Mouse (Mus musculus) lung, embryonic 14.5 days (tissue): ENCODE measurements around the gene Cacybp. TPM values are rescaled to one million over a fixed set of nuclear protein-coding genes. Genes with fewer than 3 reads are reported as not detected.

ENCODE experiments used
- ATAC-seq: fragments of 200-750 bp; cut with Nextera tagmentation; 2 replicates; pipeline ENCODE4 v1.8.0; 2017; ENCODE audit warnings: mild to moderate bottlenecking, moderate TSS enrichment, moderate library complexity; ENCODE audit not compliant: insufficient read depth
- DNase-seq: peaks from one replicate; pipeline ENCODE4 v3.0.0-alpha.2; 2015
- H3K27ac ChIP-seq: fragments of 300-500 bp; sonication (generic); 2 replicates; pipeline ENCODE4 v1.5.1; 2014; ENCODE audit warnings: low read depth, mild to moderate bottlenecking, moderate library complexity
- H3K27me3 ChIP-seq: fragments of 300-500 bp; sonication (generic); 2 replicates; pipeline ENCODE4 v1.6.1; 2014; ENCODE audit warnings: low read length, control low read depth; ENCODE audit not compliant: insufficient read depth
- H3K36me3 ChIP-seq: fragments of 300-500 bp; sonication (generic); 2 replicates; pipeline ENCODE4 v1.6.1; 2014; ENCODE audit warnings: control low read depth; ENCODE audit not compliant: insufficient read depth
- H3K4me1 ChIP-seq: fragments of 300-500 bp; sonication (generic); 2 replicates; pipeline ENCODE4 v1.6.1; 2014; ENCODE audit warnings: antibody characterized with exemption, control low read depth; ENCODE audit not compliant: insufficient read depth
- H3K4me2 ChIP-seq: fragments of 300-500 bp; sonication (generic); 2 replicates; pipeline ENCODE4 v1.6.1; 2014; ENCODE audit warnings: mild to moderate bottlenecking
- H3K4me3 ChIP-seq: fragments of 300-500 bp; sonication (generic); 2 replicates; pipeline ENCODE4 v1.5.1; 2014; ENCODE audit warnings: low read depth, low read length
- H3K9ac ChIP-seq: fragments of 300-500 bp; sonication (generic); 2 replicates; pipeline ENCODE4 v1.6.1; 2014
- H3K9me3 ChIP-seq: fragments of 300-500 bp; sonication (generic); 2 replicates; pipeline ENCODE4 v1.6.1; 2016; ENCODE audit warnings: low read depth, low read length, control low read depth
- CTCF ChIP-seq: IDR thresholded peaks from 2 replicates; pipeline ENCODE4 v1.5.1; 2016; ENCODE audit warnings: antibody characterized with exemption, low read depth
- WGBS: fragments of 180-500 bp; shearing (Covaris S2); extraction: QIAGEN DNeasy Blood & Tissue Kit; methylation state at CpG from one replicate; pipeline ENCODE4 v1.1.7; 2014; 5-methylcytosine and 5-hydroxymethylcytosine counted together
- polyA plus RNA-seq: library from polyadenylated mRNA; unstranded; fragments of >200 nt; fragmentation: Nextera tagmentation; extraction: Ambion mirVana; gene quantifications from 2 replicates; pipeline ENCODE4 v1.2.1, GENCODE M21; 2014

Cacybp gene
- polyA plus RNA-seq, 1 experiment from 2014 or later = 257 TPM

DNA sequence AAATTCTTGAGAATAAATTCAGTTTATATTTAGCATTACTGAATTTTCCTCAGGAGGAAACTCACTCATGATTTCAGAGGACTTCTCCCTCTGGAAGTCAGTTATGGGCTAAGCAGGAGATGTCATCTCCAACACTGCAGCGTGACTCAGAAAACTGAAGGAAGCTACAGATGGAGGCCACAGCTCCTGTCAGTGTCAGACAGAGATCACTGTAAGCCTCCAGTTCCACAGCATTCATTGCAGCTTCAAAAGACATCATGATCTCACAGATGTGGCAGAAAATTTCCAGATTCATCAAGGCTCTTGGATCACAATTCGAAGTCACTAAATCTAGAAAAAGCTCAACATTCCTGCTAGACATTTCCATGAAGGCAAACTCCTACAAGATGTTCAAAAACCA, 25.3 kb upstream of the Cacybp start:
- H3K4me1 ChIP-seq = no peaks in the 10 kb centered on the region
- 82% methylated on average over 2 of the region's 2 CpGs for WGBS
- H3K9me3 ChIP-seq = no peaks in the 10 kb centered on the region
- no peak for TF ChIP-seq CTCF
- H3K27me3 ChIP-seq = no peaks in the 10 kb centered on the region
- H3K27ac ChIP-seq = no peak overlapping the region
- no peak for DNase-seq
- H3K9ac ChIP-seq = no peak overlapping the region
- H3K36me3 ChIP-seq = no peaks in the 10 kb centered on the region
- no peak overlapping the region for H3K4me2 ChIP-seq
- ATAC-seq = no peak
- H3K4me3 ChIP-seq = no peak overlapping the region

DNA sequence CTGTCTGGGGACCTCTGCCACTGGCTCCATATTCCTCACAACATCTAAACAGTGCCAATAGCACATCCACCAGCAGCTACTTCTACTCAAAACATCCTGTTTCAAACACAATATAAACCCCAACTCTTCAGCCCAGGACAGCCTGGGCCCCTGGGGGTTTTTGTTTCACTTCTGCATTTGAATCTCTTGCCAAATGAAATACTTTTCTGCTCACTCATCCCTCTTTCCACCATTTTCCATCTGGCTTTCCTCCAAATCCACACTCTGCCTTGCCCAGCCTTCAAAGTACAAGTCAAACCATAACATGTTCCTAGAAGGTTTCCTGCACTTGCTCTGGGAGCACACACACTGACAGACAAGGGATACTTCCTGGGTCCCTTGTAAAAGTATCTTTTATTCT, 21.2 kb upstream of the Cacybp start:
- DNase-seq (peak; percentile 81), ATAC-seq (peak; percentile 91)

GRCm38 (mm10) chr1:160232113-160232512, 19.4 kb upstream of the Cacybp start:
- no peak for DNase-seq
- Histone ChIP-seq H3K36me3 (no peaks in the 10 kb centered on the region), H3K4me2 (no peak overlapping the region), H3K9ac (no peak overlapping the region), H3K4me3 (no peak overlapping the region), H3K27me3 (no peaks in the 10 kb centered on the region), H3K9me3 (no peaks in the 10 kb centered on the region), H3K4me1 (no peaks in the 10 kb centered on the region), H3K27ac (no peak overlapping the region)
- WGBS = 94% methylated on average over 3 of the region's 3 CpGs
- TF ChIP-seq CTCF = no peak
- no peak for ATAC-seq

More for the DNA sequence above, 21.2 kb upstream of the Cacybp start:
- Histone ChIP-seq H3K27ac (peak overlapping the region; percentile 34; the same call in 1 of the 2 replicates), H3K4me3 (no peak overlapping the region), H3K4me2 (no peak overlapping the region), H3K27me3 (no peaks in the 10 kb centered on the region), H3K9ac (no peak overlapping the region), H3K4me1 (no peaks in the 10 kb centered on the region), H3K9me3 (no peaks in the 10 kb centered on the region), H3K36me3 (no peaks in the 10 kb centered on the region)
- TF ChIP-seq CTCF = no peak

DNA sequence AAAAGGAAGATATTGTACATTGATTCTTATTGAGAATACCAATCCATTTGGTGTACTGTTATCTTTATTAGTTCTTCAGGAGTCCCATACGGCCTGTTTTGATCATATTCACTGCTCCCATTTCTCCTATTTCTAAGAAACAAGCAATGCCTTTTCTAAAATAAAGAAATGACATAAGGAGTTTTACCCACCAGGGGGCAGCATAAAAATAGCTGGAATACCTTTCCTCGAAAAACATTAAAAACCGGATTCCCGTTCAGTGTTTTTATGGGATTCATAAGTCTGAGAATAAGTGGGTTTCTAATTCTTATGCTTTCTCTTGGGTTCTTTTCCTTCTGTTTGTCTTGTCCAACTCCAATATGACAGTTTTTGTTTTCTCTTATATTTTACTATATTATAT, 18.3 kb upstream of the Cacybp start:
- Histone ChIP-seq H3K4me1 (no peaks in the 10 kb centered on the region), H3K9ac (no peak overlapping the region), H3K27ac (no peak overlapping the region), H3K27me3 (no peaks in the 10 kb centered on the region), H3K4me3 (no peak overlapping the region), H3K36me3 (no peaks in the 10 kb centered on the region), H3K4me2 (no peak overlapping the region), H3K9me3 (no peaks in the 10 kb centered on the region)
- peak; percentile 91 for DNase-seq
- no peak for ATAC-seq
- TF ChIP-seq CTCF = peak; percentile 64
- 26% methylated on average over 4 of the region's 4 CpGs for WGBS

GRCm38 (mm10) chr1:160227850-160228249, 15.2 kb upstream of the Cacybp start:
- no peak for TF ChIP-seq CTCF
- Histone ChIP-seq H3K9me3 (no peaks in the 10 kb centered on the region), H3K4me3 (no peak overlapping the region), H3K27ac (no peak overlapping the region), H3K9ac (no peak overlapping the region), H3K36me3 (no peaks in the 10 kb centered on the region), H3K4me1 (no peaks in the 10 kb centered on the region), H3K4me2 (no peak overlapping the region), H3K27me3 (no peaks in the 10 kb centered on the region)
- DNase-seq = no peak
- no peak for ATAC-seq

GRCm38 (mm10) chr1:160227196-160227595, 14.5 kb upstream of the Cacybp start:
- DNase-seq (no peak), ATAC-seq (no peak)
- 85% methylated on average over 4 of the region's 4 CpGs for WGBS
- Histone ChIP-seq H3K27ac (no peak overlapping the region), H3K9ac (no peak overlapping the region), H3K9me3 (no peaks in the 10 kb centered on the region), H3K27me3 (no peaks in the 10 kb centered on the region), H3K4me1 (no peaks in the 10 kb centered on the region), H3K36me3 (no peaks in the 10 kb centered on the region), H3K4me3 (no peak overlapping the region), H3K4me2 (no peak overlapping the region)
- TF ChIP-seq CTCF = no peak

DNA sequence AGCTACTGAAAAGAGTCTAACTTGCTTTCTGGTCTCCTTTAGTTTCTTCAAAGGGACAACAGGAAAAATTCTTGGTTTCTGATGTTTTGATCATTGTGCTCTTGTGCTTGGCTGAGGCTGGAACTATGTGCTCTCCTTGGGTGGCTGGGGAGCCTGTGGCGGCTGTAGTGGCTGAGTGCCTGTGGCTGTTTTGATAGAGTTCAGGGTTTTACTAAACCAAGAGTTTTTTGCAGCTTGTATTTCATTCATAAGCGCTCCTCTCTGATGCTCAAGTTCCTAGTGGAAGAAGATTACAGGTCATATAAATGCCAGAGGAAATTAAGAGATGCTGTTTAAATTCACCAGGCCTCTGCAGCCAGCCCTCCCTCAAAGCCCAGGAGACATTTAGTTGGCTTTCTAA, 11.4 kb upstream of the Cacybp start:
- Histone ChIP-seq H3K4me3 (no peak overlapping the region), H3K9me3 (no peaks in the 10 kb centered on the region), H3K27ac (no peak overlapping the region), H3K4me1 (no peaks in the 10 kb centered on the region), H3K36me3 (no peaks in the 10 kb centered on the region), H3K4me2 (no peak overlapping the region), H3K27me3 (no peaks in the 10 kb centered on the region), H3K9ac (no peak overlapping the region)
- DNase-seq = no peak
- no peak for TF ChIP-seq CTCF
- no peak for ATAC-seq
- 73% methylated on average over 2 of the region's 2 CpGs for WGBS

DNA sequence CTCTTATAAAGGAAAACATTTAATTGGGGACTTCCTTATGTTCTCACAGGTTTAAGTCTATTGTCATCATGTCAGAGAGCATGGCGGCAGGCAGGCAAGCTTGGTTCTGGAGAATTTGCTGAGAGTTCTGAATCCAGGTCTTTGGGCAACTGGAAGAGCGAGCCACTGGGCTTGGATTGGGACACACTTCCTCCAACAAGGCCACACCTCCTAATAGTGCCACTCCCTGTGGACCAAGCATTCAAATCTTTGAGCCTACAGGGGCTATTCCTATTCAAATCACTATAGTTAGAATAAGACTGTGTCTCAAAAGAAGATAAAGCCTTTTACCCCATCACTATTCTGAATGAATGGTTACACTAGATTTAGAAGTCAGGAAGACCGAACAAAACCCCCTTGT, 5.2 kb upstream of the Cacybp start:
- Histone ChIP-seq H3K4me1 (0 out of 2 replicates have a peak, but pooled peaks cover 3% of the 10 kb centered on the region), H3K4me3 (no peak overlapping the region), H3K36me3 (no peaks in the 10 kb centered on the region), H3K27me3 (no peaks in the 10 kb centered on the region), H3K4me2 (no peak overlapping the region), H3K27ac (no peak overlapping the region), H3K9ac (no peak overlapping the region), H3K9me3 (no peaks in the 10 kb centered on the region)
- DNase-seq (no peak), ATAC-seq (no peak)
- WGBS = 74% methylated on average over 3 of the region's 3 CpGs
- TF ChIP-seq CTCF = no peak
